Mouse (Mus musculus): ENCODE results near the gene Msh3. TPM values are rescaled to one million over a fixed set of nuclear protein-coding genes. Genes with fewer than 3 reads are reported as not detected.

The Msh3 gene
- polyA plus RNA-seq, 2 experiments: 10.0 to 11.5 TPM

- ATAC-seq (ENCODE audit: insufficient read depth) (no peak), DNase-seq (ENCODE audit: low read depth in 3 of 3, low spot score in 3 of 3) (no peak)
- no peaks in the 10 kb centered on the region for H3K4me1 ChIP-seq (replicated peaks; ENCODE audit: control insufficient read depth in 2 of 2, insufficient read depth in 2 of 2, low read length in 1 of 2)
- H3K4me2 ChIP-seq (ENCODE audit: low read depth): no peak overlapping the region
- no peak overlapping the region for H3K9ac ChIP-seq (replicated peaks)
- H3K27ac ChIP-seq: no peak overlapping the region
- H3K36me3 ChIP-seq (replicated peaks; ENCODE audit: control insufficient read depth, insufficient read depth, low read depth): no peaks in the 10 kb centered on the region
- H3K9me3 ChIP-seq (ENCODE audit: control insufficient read depth, low read length): no peaks in the 10 kb centered on the region
- H3K4me3 ChIP-seq (ENCODE audit: insufficient read depth in 1 of 2, low read depth in 2 of 2, low read length in 2 of 2): no peak overlapping the region
- WGBS (ENCODE audit: insufficient replicate concordance): 46% methylated on average over 3 of the region's 3 CpGs
- no peak; the same call in 1 of the 2 replicates for TF ChIP-seq CTCF (IDR thresholded peaks at IDR 0.05; ENCODE audit: low read depth)
- TF ChIP-seq EP300 (IDR thresholded peaks at IDR 0.05; ENCODE audit: low read depth): no peak
- no peaks in the 10 kb centered on the region for H3K27me3 ChIP-seq (ENCODE audit: control insufficient read depth, insufficient read depth, low read length)
These were observed 87.7 kb downstream of the Msh3 start for GRCm38 (mm10) chr13:92267076-92267475.

- Histone ChIP-seq H3K4me2 (ENCODE audit: low read depth) (no peak overlapping the region), H3K27ac (no peak overlapping the region), H3K9ac (replicated peaks) (no peak overlapping the region), H3K9me3 (ENCODE audit: control insufficient read depth, low read length) (no peaks in the 10 kb centered on the region), H3K4me1 (replicated peaks; ENCODE audit: control insufficient read depth in 2 of 2, insufficient read depth in 2 of 2, low read length in 1 of 2) (no peaks in the 10 kb centered on the region), H3K4me3 (ENCODE audit: insufficient read depth in 1 of 2, low read depth in 2 of 2, low read length in 2 of 2) (no peak overlapping the region), H3K36me3 (replicated peaks; ENCODE audit: control insufficient read depth, insufficient read depth, low read depth) (no peaks in the 10 kb centered on the region), H3K27me3 (ENCODE audit: control insufficient read depth, insufficient read depth, low read length) (no peaks in the 10 kb centered on the region)
- ATAC-seq (ENCODE audit: insufficient read depth) (no peak), DNase-seq (ENCODE audit: low read depth in 3 of 3, low spot score in 3 of 3) (no peak)
- WGBS (ENCODE audit: insufficient replicate concordance): 81% methylated on average over 6 of the region's 6 CpGs
- TF ChIP-seq EP300 (IDR thresholded peaks at IDR 0.05; ENCODE audit: low read depth) (no peak), CTCF (IDR thresholded peaks at IDR 0.05; ENCODE audit: low read depth) (no peak)
These were observed 91.2 kb downstream of the Msh3 start for GRCm38 (mm10) chr13:92263566-92263965.

GRCm38 (mm10) chr13:92261329-92261728 is 93.5 kb downstream of the Msh3 start:
- 71% methylated on average over 5 of the region's 5 CpGs for WGBS (ENCODE audit: insufficient replicate concordance)
- H3K36me3 ChIP-seq (replicated peaks; ENCODE audit: control insufficient read depth, insufficient read depth, low read depth): no peaks in the 10 kb centered on the region
- H3K27me3 ChIP-seq (ENCODE audit: control insufficient read depth, insufficient read depth, low read length): no peaks in the 10 kb centered on the region
- H3K9ac ChIP-seq (replicated peaks): no peak overlapping the region
- no peak overlapping the region for H3K4me3 ChIP-seq (ENCODE audit: insufficient read depth in 1 of 2, low read depth in 2 of 2, low read length in 2 of 2)
- H3K4me2 ChIP-seq (ENCODE audit: low read depth): no peak overlapping the region
- no peak overlapping the region for H3K27ac ChIP-seq
- ATAC-seq (ENCODE audit: insufficient read depth): no peak
- no peaks in the 10 kb centered on the region for H3K9me3 ChIP-seq (ENCODE audit: control insufficient read depth, low read length)
- no peak for TF ChIP-seq CTCF (IDR thresholded peaks at IDR 0.05; ENCODE audit: low read depth)
- TF ChIP-seq EP300 (IDR thresholded peaks at IDR 0.05; ENCODE audit: low read depth): no peak
- H3K4me1 ChIP-seq (replicated peaks; ENCODE audit: control insufficient read depth in 2 of 2, insufficient read depth in 2 of 2, low read length in 1 of 2): no peaks in the 10 kb centered on the region
- no peak for DNase-seq (ENCODE audit: low read depth in 3 of 3, low spot score in 3 of 3)

GRCm38 (mm10) chr13:92255480-92255879 is 99.3 kb downstream of the Msh3 start:
- Histone ChIP-seq H3K4me1 (replicated peaks; ENCODE audit: control insufficient read depth in 2 of 2, insufficient read depth in 2 of 2, low read length in 1 of 2) (no peaks in the 10 kb centered on the region), H3K36me3 (replicated peaks; ENCODE audit: control insufficient read depth, insufficient read depth, low read depth) (peaks cover 3% of the 10 kb centered on the region; the same call in 1 of the 2 replicates), H3K4me2 (ENCODE audit: low read depth) (no peak overlapping the region), H3K9ac (replicated peaks) (no peak overlapping the region), H3K27ac (no peak overlapping the region), H3K27me3 (ENCODE audit: control insufficient read depth, insufficient read depth, low read length) (no peaks in the 10 kb centered on the region), H3K9me3 (ENCODE audit: control insufficient read depth, low read length) (no peaks in the 10 kb centered on the region), H3K4me3 (ENCODE audit: insufficient read depth in 1 of 2, low read depth in 2 of 2, low read length in 2 of 2) (no peak overlapping the region)
- DNase-seq (ENCODE audit: low read depth in 3 of 3, low spot score in 3 of 3) (no peak), ATAC-seq (ENCODE audit: insufficient read depth) (no peak)
- no peak for TF ChIP-seq CTCF (IDR thresholded peaks at IDR 0.05; ENCODE audit: low read depth)
- no peak for TF ChIP-seq EP300 (IDR thresholded peaks at IDR 0.05; ENCODE audit: low read depth)
- 56% methylated on average over 3 of the region's 3 CpGs for WGBS (ENCODE audit: insufficient replicate concordance)

- DNase-seq (ENCODE audit: low read depth in 3 of 3, low spot score in 3 of 3) (no peak), ATAC-seq (ENCODE audit: insufficient read depth) (no peak)
- no peak overlapping the region for H3K9ac ChIP-seq (replicated peaks)
- peaks cover 3% of the 10 kb centered on the region; the same call in 1 of the 2 replicates for H3K36me3 ChIP-seq (replicated peaks; ENCODE audit: control insufficient read depth, insufficient read depth, low read depth)
- TF ChIP-seq EP300 (IDR thresholded peaks at IDR 0.05; ENCODE audit: low read depth): no peak
- no peak for TF ChIP-seq CTCF (IDR thresholded peaks at IDR 0.05; ENCODE audit: low read depth)
- no peak overlapping the region for H3K4me2 ChIP-seq (ENCODE audit: low read depth)
- H3K9me3 ChIP-seq (ENCODE audit: control insufficient read depth, low read length): no peaks in the 10 kb centered on the region
- H3K27ac ChIP-seq: no peak overlapping the region
- WGBS (ENCODE audit: insufficient replicate concordance): 81% methylated on average over 5 of the region's 5 CpGs
- H3K4me1 ChIP-seq (replicated peaks; ENCODE audit: control insufficient read depth in 2 of 2, insufficient read depth in 2 of 2, low read length in 1 of 2): no peaks in the 10 kb centered on the region
- H3K27me3 ChIP-seq (ENCODE audit: control insufficient read depth, insufficient read depth, low read length): no peaks in the 10 kb centered on the region
- no peak overlapping the region for H3K4me3 ChIP-seq (ENCODE audit: insufficient read depth in 1 of 2, low read depth in 2 of 2, low read length in 2 of 2)
These were observed 101.0 kb downstream of the Msh3 start for GRCm38 (mm10) chr13:92253850-92254249.

All from liver, embryonic 14.5 days (tissue).